Mouse (Mus musculus) midbrain, embryonic 14.5 days (tissue): ENCODE measurements around the gene Ubac1. TPM values are rescaled to one million over a fixed set of nuclear protein-coding genes. Genes with fewer than 3 reads are reported as not detected.

ENCODE experiments used
- ATAC-seq: fragments of 200-750 bp; cut with Nextera tagmentation; 2 replicates; pipeline ENCODE4 v1.8.0; 2017; ENCODE audit warnings: moderate number of reproducible peaks, moderate library complexity; ENCODE audit not compliant: low FRiP score, low TSS enrichment
- DNase-seq: peaks from one replicate; pipeline ENCODE4 v3.0.0-alpha.2; 2015
- H3K27ac ChIP-seq: fragments of 300-500 bp; sonication (generic); replicated peaks from 2 replicates; pipeline ENCODE4 v1.5.1; 2014; ENCODE audit warnings: mild to moderate bottlenecking, low read depth, low read length, moderate library complexity
- H3K27me3 ChIP-seq: fragments of 300-500 bp; sonication (generic); 2 replicates; pipeline ENCODE4 v1.6.1; 2014; ENCODE audit warnings: low read length, control low read depth, mixed read lengths; ENCODE audit not compliant: control insufficient read depth, insufficient read depth
- H3K36me3 ChIP-seq: fragments of 300-500 bp; sonication (generic); 2 replicates; pipeline ENCODE4 v1.6.1; 2014; ENCODE audit warnings: low read length, control low read depth; ENCODE audit not compliant: control insufficient read depth, insufficient read depth
- H3K4me1 ChIP-seq: fragments of 300-500 bp; sonication (generic); 2 replicates; pipeline ENCODE4 v1.6.1; 2014; ENCODE audit warnings: mild to moderate bottlenecking, antibody characterized with exemption, low read length, control low read depth; ENCODE audit not compliant: control insufficient read depth, insufficient read depth
- H3K4me2 ChIP-seq: fragments of 300-500 bp; sonication (generic); 2 replicates; pipeline ENCODE4 v1.6.1; 2014; ENCODE audit warnings: mild to moderate bottlenecking, low read length, moderate library complexity
- H3K4me3 ChIP-seq: fragments of 300-500 bp; sonication (generic); replicated peaks from 2 replicates; pipeline ENCODE4 v1.5.1; 2014; ENCODE audit warnings: low read depth, low read length
- H3K9ac ChIP-seq: fragments of 300-500 bp; sonication (generic); replicated peaks from 2 replicates; pipeline ENCODE4 v1.6.1; 2014; ENCODE audit warnings: mild to moderate bottlenecking, low read length, moderate library complexity
- H3K9me3 ChIP-seq: fragments of 300-500 bp; sonication (generic); 2 replicates; pipeline ENCODE4 v1.6.1; 2016; ENCODE audit warnings: low read length, control low read depth, mixed read lengths; ENCODE audit not compliant: control insufficient read depth
- WGBS: fragments of 180-500 bp; shearing (Covaris S2); extraction: QIAGEN DNeasy Blood & Tissue Kit; methylation state at CpG from one replicate; pipeline ENCODE4 v1.1.7; 2014; 5-methylcytosine and 5-hydroxymethylcytosine counted together
- polyA plus RNA-seq: library from polyadenylated mRNA; unstranded; fragments of >200 nt; fragmentation: Nextera tagmentation; extraction: Ambion mirVana; gene quantifications from 2 replicates; pipeline ENCODE4 v1.2.1, GENCODE M21; 2014

Ubac1 gene
- polyA plus RNA-seq, 1 experiment from 2014 or later, result 122 TPM

GRCm38 (mm10) chr2:26056226-26056625, 34.7 kb upstream of the Ubac1 start:
- H3K4me1 ChIP-seq, result no peaks in the 10 kb centered on the region
- no peak overlapping the region for H3K4me2 ChIP-seq
- H3K27ac ChIP-seq, result no peak overlapping the region
- H3K4me3 ChIP-seq, result no peak overlapping the region
- no peaks in the 10 kb centered on the region for H3K9me3 ChIP-seq
- peaks cover 6% of the 10 kb centered on the region; the same call in 1 of the 2 replicates for H3K36me3 ChIP-seq
- ATAC-seq (no peak), DNase-seq (no peak)
- no peaks in the 10 kb centered on the region for H3K27me3 ChIP-seq
- WGBS, result 79% methylated on average over 5 of the region's 5 CpGs
- no peak overlapping the region for H3K9ac ChIP-seq

DNA sequence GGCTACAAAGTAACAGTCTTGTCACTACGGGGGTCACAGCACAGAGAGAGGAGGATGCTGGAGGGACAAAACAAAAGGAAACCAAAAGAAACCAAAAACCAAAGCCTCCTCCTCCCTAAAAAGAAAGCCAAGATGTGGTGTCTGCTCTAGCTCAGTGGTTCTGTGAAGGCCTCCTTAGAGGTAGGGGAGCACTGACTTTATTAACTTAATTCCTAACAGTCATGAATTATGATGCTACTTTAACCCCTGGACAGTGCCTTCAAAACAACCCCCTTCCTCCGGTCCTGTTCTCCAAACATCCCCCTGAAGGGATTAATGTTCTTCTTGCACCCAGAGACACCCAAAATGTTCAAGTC, 34.2 kb upstream of the Ubac1 start:
- no peak for DNase-seq
- WGBS, result 56% methylated on average over 2 of the region's 2 CpGs

GRCm38 (mm10) chr2:26055046-26055746, 33.6 kb upstream of the Ubac1 start:
- no peak overlapping the region for H3K4me3 ChIP-seq
- H3K9me3 ChIP-seq, result no peaks in the 10 kb centered on the region
- peaks cover 6% of the 10 kb centered on the region; the same call in 1 of the 2 replicates for H3K36me3 ChIP-seq
- no peak overlapping the region for H3K27ac ChIP-seq
- DNase-seq (peak; percentile 81), ATAC-seq (peak; percentile 53; the same call in 1 of the 2 replicates)
- no peak overlapping the region for H3K4me2 ChIP-seq
- H3K4me1 ChIP-seq, result no peaks in the 10 kb centered on the region
- no peak overlapping the region for H3K9ac ChIP-seq
- 36% methylated on average over 8 of the region's 8 CpGs for WGBS
- no peaks in the 10 kb centered on the region for H3K27me3 ChIP-seq

More for the DNA sequence above, 34.2 kb upstream of the Ubac1 start:
- Histone ChIP-seq H3K4me2 (no peak overlapping the region), H3K36me3 (peaks cover 6% of the 10 kb centered on the region; the same call in 1 of the 2 replicates), H3K9me3 (no peaks in the 10 kb centered on the region), H3K27ac (no peak overlapping the region), H3K9ac (no peak overlapping the region), H3K27me3 (no peaks in the 10 kb centered on the region), H3K4me3 (no peak overlapping the region), H3K4me1 (no peaks in the 10 kb centered on the region)
- ATAC-seq, result no peak

GRCm38 (mm10) chr2:26052806-26053205, 31.3 kb upstream of the Ubac1 start:
- Histone ChIP-seq H3K4me2 (no peak overlapping the region), H3K27me3 (no peaks in the 10 kb centered on the region), H3K9me3 (no peaks in the 10 kb centered on the region), H3K36me3 (no peaks in the 10 kb centered on the region), H3K27ac (no peak overlapping the region), H3K4me1 (no peaks in the 10 kb centered on the region), H3K4me3 (no peak overlapping the region), H3K9ac (no peak overlapping the region)
- 55% methylated on average over 4 of the region's 4 CpGs for WGBS
- no peak for ATAC-seq
- no peak for DNase-seq

GRCm38 (mm10) chr2:26048816-26049215, 27.3 kb upstream of the Ubac1 start:
- Histone ChIP-seq H3K36me3 (no peaks in the 10 kb centered on the region), H3K9me3 (no peaks in the 10 kb centered on the region), H3K9ac (no peak overlapping the region), H3K27ac (no peak overlapping the region), H3K4me2 (no peak overlapping the region), H3K4me1 (no peaks in the 10 kb centered on the region), H3K27me3 (no peaks in the 10 kb centered on the region), H3K4me3 (no peak overlapping the region)
- ATAC-seq (no peak), DNase-seq (no peak)
- WGBS, result 80% methylated on average over 5 of the region's 5 CpGs

GRCm38 (mm10) chr2:26044216-26044615, 22.7 kb upstream of the Ubac1 start:
- no peak overlapping the region for H3K4me2 ChIP-seq
- no peaks in the 10 kb centered on the region for H3K4me1 ChIP-seq
- H3K9me3 ChIP-seq, result no peaks in the 10 kb centered on the region
- no peak overlapping the region for H3K4me3 ChIP-seq
- 85% methylated on average over 9 of the region's 9 CpGs for WGBS
- H3K27me3 ChIP-seq, result no peaks in the 10 kb centered on the region
- H3K36me3 ChIP-seq, result no peaks in the 10 kb centered on the region
- H3K27ac ChIP-seq, result no peak overlapping the region
- no peak overlapping the region for H3K9ac ChIP-seq
- DNase-seq, result no peak
- ATAC-seq, result no peak

- 88% methylated on average over 3 of the region's 3 CpGs for WGBS
- DNase-seq (no peak), ATAC-seq (no peak)
- no peak overlapping the region for H3K9ac ChIP-seq
- H3K4me1 ChIP-seq, result no peaks in the 10 kb centered on the region
- H3K4me2 ChIP-seq, result no peak overlapping the region
- no peaks in the 10 kb centered on the region for H3K36me3 ChIP-seq
- H3K27me3 ChIP-seq, result no peaks in the 10 kb centered on the region
- H3K4me3 ChIP-seq, result no peak overlapping the region
- H3K9me3 ChIP-seq, result no peaks in the 10 kb centered on the region
- H3K27ac ChIP-seq, result no peak overlapping the region
These were observed 21.1 kb upstream of the Ubac1 start for GRCm38 (mm10) chr2:26042603-26043002.

DNA sequence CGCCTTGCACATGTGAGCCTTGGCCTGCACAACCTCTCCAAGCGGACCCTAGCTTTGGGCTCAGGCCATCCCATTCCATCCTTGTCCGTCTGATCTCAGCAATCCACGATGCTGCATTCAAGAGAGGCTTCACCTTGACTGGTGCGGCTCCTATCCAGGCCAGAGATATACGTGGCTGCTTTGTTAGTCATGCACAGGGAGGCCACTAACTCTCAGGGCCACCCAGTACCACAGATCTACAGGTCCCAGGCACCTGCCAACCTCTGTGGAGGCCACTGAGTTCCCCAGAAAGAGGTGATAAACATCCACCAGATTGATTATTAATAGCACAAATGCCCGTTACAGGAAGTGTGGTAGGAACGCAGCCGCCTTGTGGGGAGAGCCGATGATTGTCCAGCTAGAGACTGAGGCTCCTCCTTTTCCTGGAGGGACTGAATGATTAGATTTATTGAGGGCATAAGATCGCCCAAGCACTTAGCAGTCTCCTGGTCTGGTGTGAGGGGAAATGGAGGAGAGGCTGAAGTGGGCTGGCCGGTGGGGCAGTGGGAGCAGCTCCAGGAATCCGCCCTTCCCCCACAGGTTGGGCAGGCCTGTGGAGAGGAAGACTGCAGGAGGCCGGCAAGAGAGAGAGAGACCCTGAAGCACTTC, 19.7 kb upstream of the Ubac1 start:
- Histone ChIP-seq H3K27ac (no peak overlapping the region), H3K36me3 (no peaks in the 10 kb centered on the region), H3K9me3 (no peaks in the 10 kb centered on the region), H3K4me2 (no peak overlapping the region), H3K9ac (no peak overlapping the region), H3K27me3 (no peaks in the 10 kb centered on the region), H3K4me3 (no peak overlapping the region), H3K4me1 (no peaks in the 10 kb centered on the region)
- ATAC-seq (no peak), DNase-seq (no peak)
- 70% methylated on average over 14 of the region's 14 CpGs for WGBS

DNA sequence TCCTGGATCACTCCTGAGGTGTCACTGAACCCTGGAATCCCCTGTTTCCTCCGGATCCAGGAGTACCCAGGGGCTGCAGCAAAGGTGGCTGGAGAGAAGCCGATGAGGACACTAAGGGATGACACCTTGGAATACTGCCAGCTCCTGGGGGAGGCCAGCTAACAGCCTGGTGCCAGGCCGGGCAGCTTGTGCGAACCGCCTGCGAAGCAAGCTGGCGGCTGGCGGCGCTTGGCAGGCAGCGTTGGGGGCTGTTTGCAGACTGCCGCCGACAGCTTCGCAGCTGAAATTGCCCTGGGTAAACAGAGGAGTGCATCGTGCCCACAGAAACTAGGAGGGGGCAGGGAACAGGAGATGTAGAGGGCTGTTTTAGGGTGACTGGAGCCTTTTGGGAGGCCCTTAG, 18.4 kb upstream of the Ubac1 start:
- Histone ChIP-seq H3K4me3 (no peak overlapping the region), H3K9ac (no peak overlapping the region), H3K36me3 (no peaks in the 10 kb centered on the region), H3K27ac (no peak overlapping the region), H3K9me3 (no peaks in the 10 kb centered on the region), H3K27me3 (no peaks in the 10 kb centered on the region), H3K4me2 (no peak overlapping the region), H3K4me1 (no peaks in the 10 kb centered on the region)
- ATAC-seq (no peak), DNase-seq (peak; percentile 64)
- 65% methylated on average over 14 of the region's 14 CpGs for WGBS
